Mouse (Mus musculus) ES-E14 (cell line): ENCODE measurements around the gene Palm3. TPM values are rescaled to one million over a fixed set of nuclear protein-coding genes. Genes with fewer than 3 reads are reported as not detected.

Experiments used
- DNase-seq: peaks from one replicate; pipeline ENCODE4 v3.0.0-alpha.2; 2013; ENCODE audit warnings: low read depth, low spot score
- H3K27ac ChIP-seq: 2 replicates; pipeline ENCODE4 v1.5.1; 2012; ENCODE audit warnings: low read depth, mild to moderate bottlenecking, low read length, moderate library complexity, mixed read lengths; ENCODE audit not compliant: poor library complexity, insufficient read depth, severe bottlenecking
- H3K36me3 ChIP-seq: 2 replicates; pipeline ENCODE4 v1.6.1; 2012; ENCODE audit warnings: mild to moderate bottlenecking, low read length, moderate library complexity, mixed read lengths; ENCODE audit not compliant: control insufficient read depth, poor library complexity, insufficient read depth, severe bottlenecking
- H3K4me1 ChIP-seq, 2 experiments: fragments of 150-350 bp in 1 of 2; sonication (generic) in 1 of 2; 2 replicates each; pipeline ENCODE4 v1.6.1; 2012; ENCODE audit warnings: low read length in 2 of 2, mild to moderate bottlenecking in 1 of 2, mixed read lengths in 1 of 2; ENCODE audit not compliant: control insufficient read depth in 2 of 2, insufficient read depth in 2 of 2, poor library complexity in 1 of 2
- H3K4me3 ChIP-seq, 2 experiments: fragments of 150-350 bp in 1 of 2; sonication (generic) in 1 of 2; 2 replicates each; pipeline ENCODE4 v1.5.1; 2012; ENCODE audit warnings: low read length in 2 of 2, low read depth in 1 of 2, mild to moderate bottlenecking in 1 of 2, mixed read lengths in 1 of 2; ENCODE audit not compliant: insufficient read depth in 1 of 2, poor library complexity in 1 of 2, severe bottlenecking in 1 of 2
- H3K9ac ChIP-seq: 2 replicates; pipeline ENCODE4 v1.6.1; 2012; ENCODE audit warnings: low read depth, mild to moderate bottlenecking, low read length, mixed read lengths; ENCODE audit not compliant: poor library complexity, insufficient read depth, severe bottlenecking
- H3K9me3 ChIP-seq: fragments of 150-350 bp; sonication (generic); 2 replicates; pipeline ENCODE4 v1.6.1; 2012; ENCODE audit warnings: low read depth, mild to moderate bottlenecking, low read length; ENCODE audit not compliant: control insufficient read depth, insufficient read depth
- CHD2 ChIP-seq: IDR thresholded peaks from 2 replicates; pipeline ENCODE4 v1.6.1; 2014; ENCODE audit warnings: mild to moderate bottlenecking, low read depth, low read length, inconsistent platforms
- HCFC1 ChIP-seq: IDR thresholded peaks from 2 replicates; pipeline ENCODE4 v1.6.1; 2012; ENCODE audit warnings: low read length, inconsistent platforms, borderline replicate concordance; ENCODE audit not compliant: insufficient read depth
- MAFK ChIP-seq: IDR thresholded peaks from 2 replicates; pipeline ENCODE4 v1.6.1; 2014; ENCODE audit warnings: mild to moderate bottlenecking, low read depth, low read length, inconsistent platforms; ENCODE audit not compliant: insufficient read depth
- ZC3H11A ChIP-seq: IDR thresholded peaks from 2 replicates; pipeline ENCODE4 v1.6.1; 2012; ENCODE audit warnings: low read depth, mild to moderate bottlenecking, inconsistent platforms, low read length, borderline replicate concordance
- ZNF384 ChIP-seq: IDR thresholded peaks from 2 replicates; pipeline ENCODE4 v1.6.1; 2012; ENCODE audit warnings: low read depth, low read length, inconsistent platforms
- in situ Hi-C, 2 experiments: fragments of 600-800 bp; cut with MboI; formaldehyde crosslinking; loops; one replicate each; pipeline ENCODE4 v1.15.1; 2025; ENCODE audit warnings: low sequenced_read_pairs in 2 of 2, inconsistent platforms in 1 of 2; ENCODE audit not compliant: unreplicated experiment in 2 of 2
- total RNA-seq: library from RNA; depleted of rRNA; stranded (reverse); fragments of 300-350 nt; gene quantifications from 2 replicates; pipeline ENCODE4 v1.2.3, GENCODE M21; 2012; rRNA removed

Palm3 gene
- total RNA-seq = 25.5 and 29.0 TPM in 2 replicates

- no peaks in the 10 kb centered on the region for H3K36me3 ChIP-seq
- H3K9ac ChIP-seq = peak within 1 kb of the TSS; percentile 50
- TF ChIP-seq MAFK (no peak), HCFC1 (no peak), ZC3H11A (no peak), CHD2 (no peak), ZNF384 (no peak)
- peak within 1 kb of the TSS; percentile 8 to 23; a peak in 3 of 4 replicates for H3K4me3 ChIP-seq
- no peaks in the 10 kb centered on the region for H3K9me3 ChIP-seq
- no peak for DNase-seq
- H3K27ac ChIP-seq = peak within 1 kb of the TSS; percentile 41
- in situ Hi-C loops = no loop called here
- H3K4me1 ChIP-seq = peaks cover 16 to 43% of the 10 kb centered on the region in 2 experiments
Observed at GRCm38 (mm10) chr8:84021096-84021495, at the start of gene Palm3. Palm3 (plus strand) TSS chr8:84021471.

GRCm38 (mm10) chr8:83971661-83972060 is 49.6 kb upstream of the Palm3 start:
- in situ Hi-C loops = no loop called here
- no peak overlapping the region for H3K27ac ChIP-seq
- no peak for DNase-seq
- no peaks in the 10 kb centered on the region for H3K9me3 ChIP-seq
- H3K4me1 ChIP-seq = peaks cover 2 to 10% of the 10 kb centered on the region in 2 experiments; a peak in 1 of 4 replicates
- H3K4me3 ChIP-seq = peak overlapping the region; percentile 82 to 83; a peak in 3 of 4 replicates
- TF ChIP-seq ZNF384 (no peak), ZC3H11A (no peak)
- peak overlapping the region; percentile 66 for H3K9ac ChIP-seq
- peaks cover 20% of the 10 kb centered on the region for H3K36me3 ChIP-seq

- Histone ChIP-seq H3K4me3 (peak within 1 kb of the TSS; percentile 88 to 94), H3K9me3 (no peaks in the 10 kb centered on the region), H3K27ac (no peak within 1 kb of the TSS), H3K36me3 (peaks cover 15% of the 10 kb centered on the region), H3K4me1 (peaks cover 2 to 10% of the 10 kb centered on the region in 2 experiments; a peak in 1 of 4 replicates), H3K9ac (peak within 1 kb of the TSS; percentile 77)
- TF ChIP-seq ZNF384 (no peak), CHD2 (peak; percentile 95)
- peak; percentile 97 for DNase-seq
- in situ Hi-C loops = no loop called here
Observed at GRCm38 (mm10) chr8:83972150-83973120, 48.8 kb upstream of the Palm3 start, which contains the start of gene Prkaca. Prkaca (plus strand) TSS chr8:83972993.

- peak overlapping the region; percentile 88 to 94 for H3K4me3 ChIP-seq
- peaks cover 2 to 10% of the 10 kb centered on the region in 2 experiments; a peak in 1 of 4 replicates for H3K4me1 ChIP-seq
- in situ Hi-C loops = no loop called here
- peaks cover 8% of the 10 kb centered on the region for H3K36me3 ChIP-seq
- TF ChIP-seq ZNF384 = no peak
- TF ChIP-seq CHD2 = no peak
- no peak for TF ChIP-seq ZC3H11A
- TF ChIP-seq HCFC1 = no peak
- no peak for TF ChIP-seq MAFK
- no peaks in the 10 kb centered on the region for H3K9me3 ChIP-seq
- no peak overlapping the region for H3K27ac ChIP-seq
- no peak for DNase-seq
- peak overlapping the region; percentile 77 for H3K9ac ChIP-seq
Observed at GRCm38 (mm10) chr8:83973161-83974031, 47.9 kb upstream of the Palm3 start.
